Mouse (Mus musculus) CD8-positive naive resting alpha-beta T cell, adult 57 days (primary cell): ENCODE measurements around the gene Mrgprx1. TPM values are rescaled to one million over a fixed set of nuclear protein-coding genes. Genes with fewer than 3 reads are reported as not detected.

Experiments
- total RNA-seq: library from RNA; stranded (reverse); gene quantifications from one replicate; pipeline ENCODE4 v1.2.4, GENCODE M21; 2023

The Mrgprx1 gene
- total RNA-seq, result not detected

GRCm38 (mm10) chr7:48027497-48027896, at the start of gene Mrgprx1:
Gene Mrgprx1 (minus strand): TSS chr7:48027597.

GRCm38 (mm10) chr7:47981995-47982394, 45.4 kb downstream of the Mrgprx1 start, which contains the start of gene Mrgpra4:
Gene Mrgpra4 (minus strand): TSS chr7:47982095.

Other genes with a start within 250 kb of the Mrgprx1 start
- not detected for gene Mrgpra4, start 45.5 kb downstream of the Mrgprx1 start, total RNA-seq
- not detected for gene Mrgprb5, start 141.4 kb upstream of the Mrgprx1 start, total RNA-seq
- gene Mrgprb4, start 171.7 kb upstream of the Mrgprx1 start, total RNA-seq, result not detected